Mouse (Mus musculus): ENCODE measurements at regions not wholly inside any gene's neighbourhood (a gene's known extent, or its start where the extent isn't known, plus 50 kb on each side); places are given as distances from the start of the nearest gene placed in this dataset.

- ATAC-seq (ENCODE audit: low read depth) = peak; percentile 70
- Histone ChIP-seq H3K4me3 (ENCODE audit: low read depth, low read length) (no peak overlapping the region), H3K27me3 (replicated peaks; ENCODE audit: control insufficient read depth, insufficient read depth, low read length) (no peaks in the 10 kb centered on the region), H3K9ac (ENCODE audit: low read depth, low read length) (no peak overlapping the region), H3K27ac (replicated peaks; ENCODE audit: low read depth, low read length) (no peak overlapping the region), H3K36me3 (ENCODE audit: control insufficient read depth, insufficient read depth, low read length) (no peaks in the 10 kb centered on the region), H3K9me3 (ENCODE audit: control insufficient read depth, low read length) (no peaks in the 10 kb centered on the region), H3K4me1 (ENCODE audit: control insufficient read depth, insufficient read depth, low read length) (no peaks in the 10 kb centered on the region), H3K4me2 (ENCODE audit: low read depth, low read length) (no peak overlapping the region)
- peak; percentile 73 for DNase-seq (ENCODE audit: low spot score)
- 19% methylated on average over 1 of the region's 1 CpGs for WGBS
Observed at GRCm38 (mm10) chr4:71968701-71969100, 210.9 kb upstream of the Gm11232 start.

DNA sequence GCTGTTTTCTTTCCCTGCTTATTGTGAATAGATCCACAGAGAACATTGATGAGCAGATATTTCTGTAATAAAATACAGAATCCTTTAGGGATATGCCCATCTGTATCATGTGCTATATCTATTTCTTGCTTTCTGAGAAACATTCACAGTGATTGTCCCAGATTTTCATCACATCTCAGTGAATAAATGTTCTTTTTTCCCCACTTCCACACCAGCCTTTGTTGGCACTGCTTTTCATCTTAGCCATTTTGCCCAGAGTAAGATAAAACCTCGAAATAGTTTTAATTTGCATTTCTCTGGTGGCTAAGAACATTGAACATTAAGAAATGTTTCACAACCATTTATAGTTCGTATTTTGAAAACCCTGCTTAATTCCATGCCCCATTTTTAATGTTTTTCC is 195.7 kb upstream of the Gm11232 start:
- no peak overlapping the region for H3K4me3 ChIP-seq (ENCODE audit: low read depth, low read length)
- 72% methylated on average over 2 of the region's 2 CpGs for WGBS
- no peaks in the 10 kb centered on the region for H3K9me3 ChIP-seq (ENCODE audit: control insufficient read depth, low read length)
- H3K27me3 ChIP-seq (replicated peaks; ENCODE audit: control insufficient read depth, insufficient read depth, low read length) = no peaks in the 10 kb centered on the region
- DNase-seq (ENCODE audit: low spot score) (no peak), ATAC-seq (ENCODE audit: low read depth) (no peak)
- no peaks in the 10 kb centered on the region for H3K4me1 ChIP-seq (ENCODE audit: control insufficient read depth, insufficient read depth, low read length)
- no peak overlapping the region for H3K4me2 ChIP-seq (ENCODE audit: low read depth, low read length)
- H3K9ac ChIP-seq (ENCODE audit: low read depth, low read length) = no peak overlapping the region
- no peak overlapping the region for H3K27ac ChIP-seq (replicated peaks; ENCODE audit: low read depth, low read length)
- H3K36me3 ChIP-seq (ENCODE audit: control insufficient read depth, insufficient read depth, low read length) = no peaks in the 10 kb centered on the region

DNA sequence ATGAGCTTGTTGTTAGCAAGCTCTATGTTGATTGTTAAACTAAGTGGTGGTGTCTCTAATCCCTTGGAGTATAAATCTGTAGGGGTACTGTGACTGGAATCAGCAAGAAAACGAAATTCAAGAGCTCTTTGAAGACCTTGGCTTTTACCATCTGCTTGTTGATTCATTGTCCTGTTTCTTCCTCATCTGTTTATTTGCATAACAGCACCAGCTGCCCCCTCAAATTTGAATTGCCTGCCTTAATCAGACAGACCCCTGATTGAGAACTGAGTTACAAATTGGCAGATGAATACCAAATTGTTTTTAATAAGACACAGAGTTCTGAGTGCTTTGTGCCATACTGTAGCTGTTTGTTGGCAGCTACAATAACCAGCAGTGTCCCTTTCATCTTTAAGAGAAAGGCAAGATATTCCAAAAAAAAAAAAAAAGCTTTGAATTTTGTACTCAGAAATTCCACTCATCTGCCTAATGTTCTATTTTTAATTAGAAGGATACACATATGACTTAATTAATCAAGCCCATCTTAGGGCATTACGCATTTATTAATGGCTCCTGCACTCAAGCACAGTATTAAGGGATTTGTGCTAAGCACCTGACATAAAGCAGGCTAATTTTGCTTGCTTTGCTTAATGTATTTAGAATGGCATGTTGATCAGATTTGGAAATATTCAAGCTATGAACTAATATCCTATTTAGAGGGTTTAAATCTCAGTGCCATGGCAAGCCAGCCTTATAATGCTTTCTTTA is 175.6 kb upstream of the Gm11232 start:
- Histone ChIP-seq H3K4me2 (ENCODE audit: low read depth, low read length) (no peak overlapping the region), H3K36me3 (ENCODE audit: control insufficient read depth, insufficient read depth, low read length) (no peaks in the 10 kb centered on the region), H3K9ac (ENCODE audit: low read depth, low read length) (no peak overlapping the region), H3K27me3 (replicated peaks; ENCODE audit: control insufficient read depth, insufficient read depth, low read length) (no peaks in the 10 kb centered on the region), H3K4me1 (ENCODE audit: control insufficient read depth, insufficient read depth, low read length) (no peaks in the 10 kb centered on the region), H3K27ac (replicated peaks; ENCODE audit: low read depth, low read length) (no peak overlapping the region), H3K4me3 (ENCODE audit: low read depth, low read length) (no peak overlapping the region), H3K9me3 (ENCODE audit: control insufficient read depth, low read length) (no peaks in the 10 kb centered on the region)
- 56% methylated on average over 2 of the region's 2 CpGs for WGBS
- peak; percentile 3 for DNase-seq (ENCODE audit: low spot score)
- ATAC-seq (ENCODE audit: low read depth) = no peak

DNA sequence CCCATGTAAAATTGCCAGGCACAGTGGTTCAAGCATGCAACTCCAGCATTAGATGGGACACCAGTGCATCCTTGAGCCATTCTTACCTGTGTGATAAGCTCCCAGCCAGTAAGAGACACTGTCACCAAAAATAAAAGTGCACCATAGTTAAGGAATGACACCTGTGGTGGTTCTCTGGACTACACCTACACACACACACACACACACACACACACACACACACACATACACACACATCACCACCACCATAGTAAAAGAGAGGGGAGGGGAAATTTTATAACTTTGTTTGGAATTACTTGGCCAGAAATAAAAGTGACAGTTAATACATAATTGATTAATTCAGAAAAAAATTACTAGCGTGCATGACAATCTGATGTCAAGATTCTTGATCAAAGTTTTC is 175.1 kb upstream of the Gm11232 start:
- H3K9ac ChIP-seq (ENCODE audit: low read depth, low read length) = no peak overlapping the region
- no peak overlapping the region for H3K4me3 ChIP-seq (ENCODE audit: low read depth, low read length)
- DNase-seq (ENCODE audit: low spot score) = no peak
- no peak overlapping the region for H3K27ac ChIP-seq (replicated peaks; ENCODE audit: low read depth, low read length)
- no peaks in the 10 kb centered on the region for H3K9me3 ChIP-seq (ENCODE audit: control insufficient read depth, low read length)
- no peaks in the 10 kb centered on the region for H3K36me3 ChIP-seq (ENCODE audit: control insufficient read depth, insufficient read depth, low read length)
- no peak overlapping the region for H3K4me2 ChIP-seq (ENCODE audit: low read depth, low read length)
- no peaks in the 10 kb centered on the region for H3K27me3 ChIP-seq (replicated peaks; ENCODE audit: control insufficient read depth, insufficient read depth, low read length)
- WGBS = 66% methylated on average over 1 of the region's 1 CpGs
- no peak for ATAC-seq (ENCODE audit: low read depth)
- no peaks in the 10 kb centered on the region for H3K4me1 ChIP-seq (ENCODE audit: control insufficient read depth, insufficient read depth, low read length)

- Histone ChIP-seq H3K9me3 (ENCODE audit: control insufficient read depth, low read length) (no peaks in the 10 kb centered on the region), H3K4me2 (ENCODE audit: low read depth, low read length) (no peak overlapping the region), H3K36me3 (ENCODE audit: control insufficient read depth, insufficient read depth, low read length) (no peaks in the 10 kb centered on the region), H3K4me3 (ENCODE audit: low read depth, low read length) (no peak overlapping the region), H3K27ac (replicated peaks; ENCODE audit: low read depth, low read length) (no peak overlapping the region), H3K27me3 (replicated peaks; ENCODE audit: control insufficient read depth, insufficient read depth, low read length) (no peaks in the 10 kb centered on the region), H3K4me1 (ENCODE audit: control insufficient read depth, insufficient read depth, low read length) (no peaks in the 10 kb centered on the region), H3K9ac (ENCODE audit: low read depth, low read length) (no peak overlapping the region)
- 73% methylated on average over 1 of the region's 1 CpGs for WGBS
- no peak for DNase-seq (ENCODE audit: low spot score)
- no peak for ATAC-seq (ENCODE audit: low read depth)
Observed at GRCm38 (mm10) chr4:71911551-71911950, 153.8 kb upstream of the Gm11232 start.

DNA sequence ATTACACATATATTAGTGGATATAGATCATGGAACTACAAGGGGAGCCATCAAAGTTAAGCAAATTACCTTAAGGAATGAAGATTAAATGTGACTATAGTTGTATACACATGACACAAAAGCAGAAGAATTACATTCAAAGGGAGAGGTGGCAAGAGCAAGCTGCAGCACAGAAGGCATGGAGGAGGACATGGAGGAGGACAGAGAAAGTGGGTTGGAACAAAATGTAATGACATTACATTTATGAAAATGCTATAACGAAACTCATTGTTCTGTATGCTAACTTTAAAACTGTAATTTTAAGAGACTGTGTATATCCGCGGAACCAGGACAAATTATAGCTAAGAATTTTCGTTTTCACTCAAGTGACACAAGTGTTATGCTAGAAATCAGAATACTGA is 117.9 kb upstream of the Gm11232 start:
- DNase-seq (ENCODE audit: low spot score) (no peak), ATAC-seq (ENCODE audit: low read depth) (no peak)
- Histone ChIP-seq H3K27ac (replicated peaks; ENCODE audit: low read depth, low read length) (no peak overlapping the region), H3K27me3 (replicated peaks; ENCODE audit: control insufficient read depth, insufficient read depth, low read length) (no peaks in the 10 kb centered on the region), H3K9me3 (ENCODE audit: control insufficient read depth, low read length) (no peaks in the 10 kb centered on the region), H3K4me3 (ENCODE audit: low read depth, low read length) (no peak overlapping the region), H3K36me3 (ENCODE audit: control insufficient read depth, insufficient read depth, low read length) (no peaks in the 10 kb centered on the region), H3K4me2 (ENCODE audit: low read depth, low read length) (no peak overlapping the region), H3K9ac (ENCODE audit: low read depth, low read length) (no peak overlapping the region), H3K4me1 (ENCODE audit: control insufficient read depth, insufficient read depth, low read length) (no peaks in the 10 kb centered on the region)
- WGBS = 88% methylated on average over 4 of the region's 4 CpGs

- ATAC-seq (ENCODE audit: low read depth) (no peak), DNase-seq (ENCODE audit: low spot score) (no peak)
- no peaks in the 10 kb centered on the region for H3K9me3 ChIP-seq (ENCODE audit: control insufficient read depth, low read length)
Observed at GRCm38 (mm10) chr4:71866948-71867347, 109.2 kb upstream of the Gm11232 start.

DNA sequence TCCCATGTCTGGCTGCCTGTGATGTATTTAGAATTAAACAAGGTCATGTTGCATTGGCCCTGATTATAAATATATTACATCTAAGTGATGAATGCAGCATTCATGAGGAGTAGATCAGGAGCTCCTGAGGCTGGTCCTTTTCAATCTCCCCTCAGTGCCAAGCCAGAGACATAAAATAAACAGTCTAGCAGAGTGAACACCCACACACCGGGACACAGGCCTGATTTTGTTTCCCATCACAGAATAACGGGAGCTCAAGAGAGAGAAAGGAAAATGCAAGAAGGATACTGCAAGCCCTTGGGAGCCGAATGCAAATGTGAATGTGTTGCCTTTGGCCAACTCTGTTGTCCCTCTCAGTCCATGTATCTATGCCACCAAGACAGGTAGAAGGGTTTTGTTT is 84.1 kb upstream of the Gm11232 start:
- Histone ChIP-seq H3K27ac (replicated peaks; ENCODE audit: low read depth, low read length) (no peak overlapping the region), H3K9me3 (ENCODE audit: control insufficient read depth, low read length) (no peaks in the 10 kb centered on the region), H3K4me1 (ENCODE audit: control insufficient read depth, insufficient read depth, low read length) (peaks cover 3% of the 10 kb centered on the region; the same call in 1 of the 2 replicates), H3K4me3 (ENCODE audit: low read depth, low read length) (no peak overlapping the region), H3K4me2 (ENCODE audit: low read depth, low read length) (no peak overlapping the region), H3K36me3 (ENCODE audit: control insufficient read depth, insufficient read depth, low read length) (no peaks in the 10 kb centered on the region), H3K9ac (ENCODE audit: low read depth, low read length) (no peak overlapping the region), H3K27me3 (replicated peaks; ENCODE audit: control insufficient read depth, insufficient read depth, low read length) (no peaks in the 10 kb centered on the region)
- DNase-seq (ENCODE audit: low spot score) (peak; percentile 14), ATAC-seq (ENCODE audit: low read depth) (no peak)
- 74% methylated on average over 3 of the region's 3 CpGs for WGBS

More at GRCm38 (mm10) chr4:71866948-71867347, 109.2 kb upstream of the Gm11232 start:
- Histone ChIP-seq H3K4me2 (ENCODE audit: low read depth, low read length) (no peak overlapping the region), H3K4me3 (ENCODE audit: low read depth, low read length) (no peak overlapping the region), H3K9ac (ENCODE audit: low read depth, low read length) (no peak overlapping the region), H3K27me3 (replicated peaks; ENCODE audit: control insufficient read depth, insufficient read depth, low read length) (no peaks in the 10 kb centered on the region), H3K36me3 (ENCODE audit: control insufficient read depth, insufficient read depth, low read length) (no peaks in the 10 kb centered on the region), H3K27ac (replicated peaks; ENCODE audit: low read depth, low read length) (no peak overlapping the region), H3K4me1 (ENCODE audit: control insufficient read depth, insufficient read depth, low read length) (no peaks in the 10 kb centered on the region)
- 27% methylated on average over 1 of the region's 1 CpGs for WGBS

DNA sequence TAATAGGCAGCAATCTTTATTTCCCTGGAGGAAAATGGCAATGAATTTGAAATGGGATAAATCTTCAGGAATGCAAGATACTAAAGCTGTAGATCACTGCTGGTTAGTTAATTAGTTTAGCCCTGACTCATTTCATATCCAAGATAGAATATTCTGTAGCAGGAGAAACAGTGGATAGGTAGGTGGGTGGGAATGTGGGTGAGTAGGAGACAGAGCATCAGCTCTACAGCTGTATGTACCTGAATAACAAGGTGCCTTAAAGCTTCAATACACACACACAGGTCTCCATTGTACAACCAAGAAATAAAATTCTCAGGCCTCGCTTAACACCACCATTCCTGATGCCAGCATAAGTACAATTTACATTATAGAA is 83.0 kb upstream of the Gm11232 start:
- no peaks in the 10 kb centered on the region for H3K9me3 ChIP-seq (ENCODE audit: control insufficient read depth, low read length)
- H3K36me3 ChIP-seq (ENCODE audit: control insufficient read depth, insufficient read depth, low read length) = no peaks in the 10 kb centered on the region
- H3K27me3 ChIP-seq (replicated peaks; ENCODE audit: control insufficient read depth, insufficient read depth, low read length) = no peaks in the 10 kb centered on the region
- H3K4me3 ChIP-seq (ENCODE audit: low read depth, low read length) = no peak overlapping the region
- no peak overlapping the region for H3K4me2 ChIP-seq (ENCODE audit: low read depth, low read length)
- H3K27ac ChIP-seq (replicated peaks; ENCODE audit: low read depth, low read length) = no peak overlapping the region
- H3K4me1 ChIP-seq (ENCODE audit: control insufficient read depth, insufficient read depth, low read length) = peaks cover 3% of the 10 kb centered on the region; the same call in 1 of the 2 replicates
- ATAC-seq (ENCODE audit: low read depth) (no peak), DNase-seq (ENCODE audit: low spot score) (no peak)
- H3K9ac ChIP-seq (ENCODE audit: low read depth, low read length) = no peak overlapping the region
- WGBS = 97% methylated on average over 1 of the region's 1 CpGs
